Mouse (Mus musculus) mesoderm, embryonic 11.5 days (tissue): ENCODE measurements at regions not wholly inside any gene's neighbourhood (a gene's known extent, or its start where the extent isn't known, plus 50 kb on each side); places are given as distances from the start of the nearest gene placed in this dataset.
"Not testable (repeated sequence)": the region's sequence is repeated elsewhere in the genome, so short reads cannot be mapped to it uniquely, and the experiment has no call there.

Experiments used
- DNase-seq: peaks from one replicate; pipeline ENCODE4 v3.0.0-alpha.2; 2012; ENCODE audit warnings: low read depth, low spot score

- DNase-seq: no peak
Observed at GRCm38 (mm10) chr11:10276224-10276623, 837.8 kb upstream of the Vwc2 start.

DNA sequence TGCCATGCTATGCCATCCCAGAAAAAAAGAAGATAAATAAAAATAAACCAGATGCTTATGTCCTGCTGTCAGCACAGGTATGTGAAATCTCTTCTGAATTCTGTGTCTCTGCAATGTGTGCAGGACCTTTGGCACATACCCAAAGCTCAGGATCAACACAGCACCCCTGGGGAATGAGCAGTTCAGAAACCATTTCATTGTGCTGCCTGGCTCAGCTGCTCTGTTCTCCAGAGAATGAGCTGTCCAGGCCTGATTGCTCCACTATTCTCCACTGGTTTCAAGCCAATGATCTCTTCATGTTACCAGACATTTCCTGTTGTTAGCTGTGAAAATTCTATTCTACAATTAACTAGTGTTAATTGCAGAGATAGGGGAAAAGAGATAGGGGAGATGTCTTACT is 830.5 kb upstream of the Vwc2 start:
- peak; percentile 0 for DNase-seq

- DNase-seq: no peak
Observed at GRCm38 (mm10) chr11:10291996-10292395, 822.0 kb upstream of the Vwc2 start.

- DNase-seq: no peak
Observed at GRCm38 (mm10) chr11:10309023-10309720, 804.9 kb upstream of the Vwc2 start.

GRCm38 (mm10) chr11:10317427-10317826 is 796.6 kb upstream of the Vwc2 start:
- no peak for DNase-seq

DNA sequence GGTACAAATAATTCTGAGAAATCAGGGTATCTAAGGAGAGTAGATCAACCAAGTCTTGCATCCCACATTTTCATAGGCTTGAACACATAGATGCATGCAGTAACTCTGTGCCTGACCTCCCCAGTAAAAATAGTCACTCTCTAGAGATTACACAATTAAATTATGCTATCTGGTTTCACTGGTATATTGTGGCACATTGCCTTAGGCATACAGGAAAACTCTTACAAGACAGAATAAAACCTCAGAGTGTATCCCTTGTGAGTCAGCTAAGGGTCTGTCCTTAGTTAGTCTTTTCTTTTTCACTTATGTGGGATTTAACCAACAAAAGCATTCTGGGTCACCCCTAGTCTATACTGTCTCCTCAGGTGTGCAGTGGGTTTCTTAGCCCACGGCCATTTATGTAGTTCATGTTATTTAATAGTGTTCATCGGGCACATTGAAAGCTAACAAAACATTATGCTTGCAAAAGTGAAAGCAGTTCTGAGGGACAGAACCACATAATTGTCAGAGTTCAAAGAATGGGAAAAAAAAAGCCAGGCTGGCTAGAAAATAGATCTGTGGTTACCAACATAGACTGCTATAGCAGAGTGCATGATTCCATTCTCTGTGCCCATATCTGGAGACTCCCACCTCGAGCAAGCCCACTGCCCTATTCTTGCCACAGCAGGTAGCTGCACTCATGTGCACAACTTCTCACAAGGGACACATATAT is 795.8 kb upstream of the Vwc2 start:
- no peak for DNase-seq

- not testable (repeated sequence) for DNase-seq
Observed at GRCm38 (mm10) chr11:10330253-10330652, 783.8 kb upstream of the Vwc2 start.

GRCm38 (mm10) chr11:10337781-10338180 is 776.2 kb upstream of the Vwc2 start:
- DNase-seq: no peak

DNA sequence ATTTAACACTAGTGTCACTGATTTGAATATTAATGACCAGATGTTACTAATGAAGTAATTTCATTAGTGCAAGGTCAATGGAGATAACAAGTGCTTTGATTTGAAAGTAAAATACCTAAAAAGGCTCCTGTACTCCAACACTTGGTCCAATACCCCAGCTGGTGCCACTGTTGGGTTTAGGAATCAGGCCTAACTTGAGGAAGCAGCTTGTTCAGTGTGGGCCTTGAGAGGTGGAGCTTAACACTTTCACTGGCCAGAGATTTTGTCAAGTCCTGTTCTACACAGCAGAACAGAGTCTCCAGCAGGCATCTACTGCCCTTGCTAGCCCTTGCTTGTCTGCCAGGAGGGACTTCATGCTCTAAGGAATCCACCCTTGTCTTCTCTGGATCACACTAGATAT is 741.7 kb upstream of the Vwc2 start:
- no peak for DNase-seq
